Mouse (Mus musculus): Measurements from ENCODE around the gene Chst11.

Gene Chst11

GRCm38 (mm10) chr10:82984950-82985699 lies at the start of gene Chst11:
Gene Chst11 (plus strand): TSS chr10:82985498.
- DNase-seq (ENCODE audit: low read depth, low spot score), result peak; percentile 81

- DNase-seq (ENCODE audit: low read depth, low spot score), result no peak
Observed at GRCm38 (mm10) chr10:82935774-82936173, 49.5 kb upstream of the Chst11 start.

- no peak for DNase-seq (ENCODE audit: low read depth, low spot score)
Observed at GRCm38 (mm10) chr10:82953415-82953814, 31.9 kb upstream of the Chst11 start.

GRCm38 (mm10) chr10:82955117-82955516 lies 30.2 kb upstream of the Chst11 start:
- peak; percentile 9 for DNase-seq (ENCODE audit: low read depth, low spot score)

- no peak for DNase-seq (ENCODE audit: low read depth, low spot score)
Observed at GRCm38 (mm10) chr10:82958218-82958761, 27.0 kb upstream of the Chst11 start.

GRCm38 (mm10) chr10:82959316-82959715 lies 26.0 kb upstream of the Chst11 start:
- no peak for DNase-seq (ENCODE audit: low read depth, low spot score)

GRCm38 (mm10) chr10:82961302-82961701 lies 24.0 kb upstream of the Chst11 start:
- no peak for DNase-seq (ENCODE audit: low read depth, low spot score)

GRCm38 (mm10) chr10:82962018-82962417 lies 23.3 kb upstream of the Chst11 start:
- DNase-seq (ENCODE audit: low read depth, low spot score), result no peak

GRCm38 (mm10) chr10:82962472-82963020 lies 22.8 kb upstream of the Chst11 start:
- no peak for DNase-seq (ENCODE audit: low read depth, low spot score)

- DNase-seq (ENCODE audit: low read depth, low spot score), result no peak
Observed at GRCm38 (mm10) chr10:82964491-82964890, 20.8 kb upstream of the Chst11 start.

- no peak for DNase-seq (ENCODE audit: low read depth, low spot score)
Observed at GRCm38 (mm10) chr10:82966672-82967071, 18.6 kb upstream of the Chst11 start.

GRCm38 (mm10) chr10:82969612-82970011 lies 15.7 kb upstream of the Chst11 start:
- no peak for DNase-seq (ENCODE audit: low read depth, low spot score)

- DNase-seq (ENCODE audit: low read depth, low spot score), result no peak
Observed at GRCm38 (mm10) chr10:82971549-82971948, 13.7 kb upstream of the Chst11 start.

GRCm38 (mm10) chr10:82974201-82974600 lies 11.1 kb upstream of the Chst11 start:
- DNase-seq (ENCODE audit: low read depth, low spot score), result no peak

GRCm38 (mm10) chr10:82974627-82975177 lies 10.6 kb upstream of the Chst11 start:
- DNase-seq (ENCODE audit: low read depth, low spot score), result no peak

GRCm38 (mm10) chr10:82975806-82976205 lies 9.5 kb upstream of the Chst11 start:
- DNase-seq (ENCODE audit: low read depth, low spot score), result no peak

- DNase-seq (ENCODE audit: low read depth, low spot score), result no peak
Observed at GRCm38 (mm10) chr10:82982286-82982685, 3.0 kb upstream of the Chst11 start.

GRCm38 (mm10) chr10:82985700-82986131 lies 418 bp downstream of the Chst11 start:
- DNase-seq (ENCODE audit: low read depth, low spot score), result no peak

- no peak for DNase-seq (ENCODE audit: low read depth, low spot score)
Observed at GRCm38 (mm10) chr10:82986251-82986992, 1.1 kb downstream of the Chst11 start.

GRCm38 (mm10) chr10:82986993-82987349 lies 1.7 kb downstream of the Chst11 start:
- DNase-seq (ENCODE audit: low read depth, low spot score), result no peak

- no peak for DNase-seq (ENCODE audit: low read depth, low spot score)
Observed at GRCm38 (mm10) chr10:82987394-82987793, 2.1 kb downstream of the Chst11 start.

GRCm38 (mm10) chr10:82989418-82990025 lies 4.2 kb downstream of the Chst11 start:
- DNase-seq (ENCODE audit: low read depth, low spot score), result no peak
